Mouse (Mus musculus) testis, adult 2 months (tissue): ENCODE measurements around the gene Mrpl2. TPM values are rescaled to one million over a fixed set of nuclear protein-coding genes. Genes with fewer than 3 reads are reported as not detected.
A peak's percentile ranks its signal among the peaks of the same experiment; 100 is the strongest.

Source experiments
- H3K27ac ChIP-seq: fragments of 200-500 bp; 2 replicates; pipeline ENCODE4 v1.5.1; 2012; ENCODE audit warnings: low read depth, low read length; ENCODE audit not compliant: control insufficient read depth, insufficient read depth
- H3K27me3 ChIP-seq: fragments of 200-500 bp; 2 replicates; pipeline ENCODE4 v1.6.1; 2012; ENCODE audit warnings: mild to moderate bottlenecking, low read length, moderate library complexity; ENCODE audit not compliant: control insufficient read depth, insufficient read depth
- H3K36me3 ChIP-seq: fragments of 200-500 bp; 2 replicates; pipeline ENCODE4 v1.6.1; 2012; ENCODE audit warnings: mild to moderate bottlenecking, low read length; ENCODE audit not compliant: control insufficient read depth, insufficient read depth
- H3K4me1 ChIP-seq: fragments of 200-500 bp; 2 replicates; pipeline ENCODE4 v1.6.1; 2012; ENCODE audit warnings: low read length; ENCODE audit not compliant: control insufficient read depth, insufficient read depth
- H3K4me3 ChIP-seq: fragments of 200-500 bp; 2 replicates; pipeline ENCODE4 v1.5.1; 2012; ENCODE audit warnings: low read depth, mild to moderate bottlenecking, low read length, moderate library complexity, mixed read lengths; ENCODE audit not compliant: control insufficient read depth
- CTCF ChIP-seq: fragments of 200-500 bp; IDR thresholded peaks from 2 replicates; pipeline ENCODE4 v1.5.1; 2012; ENCODE audit warnings: low read depth, mild to moderate bottlenecking, inconsistent platforms, low read length, moderate library complexity; ENCODE audit not compliant: control insufficient read depth, insufficient read depth, insufficient replicate concordance
- POLR2A ChIP-seq: fragments of 200-500 bp; IDR thresholded peaks from 2 replicates; pipeline ENCODE4 v1.6.1; 2012; ENCODE audit warnings: low read depth, mild to moderate bottlenecking, inconsistent platforms, low read length, moderate library complexity; ENCODE audit not compliant: control insufficient read depth
- polyA plus RNA-seq: library from polyadenylated mRNA; depleted of rRNA; stranded (reverse); fragments of >200 nt; gene quantifications from 2 replicates; pipeline ENCODE4 v1.2.3, GENCODE M21; 2012; rRNA removed

The Mrpl2 gene
- polyA plus RNA-seq = 25.5 and 33.7 TPM in 2 replicates

GRCm38 (mm10) chr17:46645561-46646321 is at the start of gene Mrpl2, which contains the start of gene Klc4:
TSS of gene Mrpl2 (plus strand) at chr17:46646229.
TSS of gene Klc4 (minus strand) at chr17:46646022.
- Histone ChIP-seq H3K4me3 (peak within 1 kb of the TSS; percentile 90), H3K4me1 (peaks cover 11% of the 10 kb centered on the region), H3K27ac (peak within 1 kb of the TSS; percentile 86), H3K36me3 (no peaks in the 10 kb centered on the region), H3K27me3 (no peaks in the 10 kb centered on the region)
- TF ChIP-seq CTCF = no peak
- TF ChIP-seq POLR2A = peak; percentile 88

DNA sequence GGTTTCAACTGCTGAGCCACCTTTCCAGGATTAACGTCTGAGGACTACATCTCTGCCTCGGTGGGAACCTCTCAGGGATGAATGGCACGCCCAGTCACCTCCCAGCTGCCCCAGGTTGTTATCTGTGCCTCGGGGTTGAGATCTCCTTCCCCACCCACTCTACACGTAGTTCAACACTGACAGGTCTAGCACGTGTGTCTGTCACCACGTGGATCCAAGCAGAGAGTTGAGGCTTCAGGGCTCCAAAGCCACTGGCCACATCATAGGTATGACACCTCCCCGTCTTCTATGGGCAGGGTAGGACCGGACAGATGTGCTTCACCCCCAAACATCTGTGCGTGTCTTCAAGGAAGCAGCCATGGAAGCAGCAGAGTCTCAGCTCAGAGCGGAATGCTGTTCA is 48.1 kb upstream of the Mrpl2 start:
- no peaks in the 10 kb centered on the region for H3K4me1 ChIP-seq
- no peak overlapping the region for H3K27ac ChIP-seq
- no peak overlapping the region for H3K4me3 ChIP-seq
- TF ChIP-seq POLR2A (no peak), CTCF (no peak)
- H3K36me3 ChIP-seq = no peaks in the 10 kb centered on the region
- H3K27me3 ChIP-seq = no peaks in the 10 kb centered on the region

GRCm38 (mm10) chr17:46598963-46599362 is 47.1 kb upstream of the Mrpl2 start:
- Histone ChIP-seq H3K4me3 (no peak overlapping the region), H3K27ac (no peak overlapping the region), H3K4me1 (no peaks in the 10 kb centered on the region), H3K27me3 (no peaks in the 10 kb centered on the region), H3K36me3 (no peaks in the 10 kb centered on the region)
- no peak for TF ChIP-seq POLR2A
- TF ChIP-seq CTCF = no peak

DNA sequence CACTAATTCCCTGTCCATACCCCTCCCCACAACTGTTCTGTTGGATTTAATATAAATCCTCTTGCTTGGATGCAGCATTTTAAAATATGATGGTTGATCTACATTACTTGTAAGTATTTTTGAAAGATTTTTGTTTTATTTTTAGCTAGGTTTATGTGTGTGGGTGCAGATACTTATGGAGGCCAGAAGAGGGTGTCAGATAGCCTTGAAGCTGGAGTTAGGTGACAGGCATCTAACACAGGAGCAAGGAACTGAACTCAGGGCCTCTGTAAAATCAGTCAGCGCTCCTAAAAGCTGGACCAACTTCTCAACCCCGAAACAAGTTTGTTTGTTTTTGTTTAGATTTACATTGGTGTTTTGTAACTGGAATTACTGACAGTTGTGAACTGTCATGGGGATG is 45.5 kb upstream of the Mrpl2 start:
- no peaks in the 10 kb centered on the region for H3K36me3 ChIP-seq
- H3K4me3 ChIP-seq = no peak overlapping the region
- H3K27me3 ChIP-seq = no peaks in the 10 kb centered on the region
- H3K27ac ChIP-seq = no peak overlapping the region
- H3K4me1 ChIP-seq = no peaks in the 10 kb centered on the region
- no peak for TF ChIP-seq CTCF
- no peak for TF ChIP-seq POLR2A

GRCm38 (mm10) chr17:46602212-46602611 is 43.8 kb upstream of the Mrpl2 start:
- Histone ChIP-seq H3K27ac (no peak overlapping the region), H3K4me3 (no peak overlapping the region)
- TF ChIP-seq CTCF (no peak), POLR2A (no peak)

DNA sequence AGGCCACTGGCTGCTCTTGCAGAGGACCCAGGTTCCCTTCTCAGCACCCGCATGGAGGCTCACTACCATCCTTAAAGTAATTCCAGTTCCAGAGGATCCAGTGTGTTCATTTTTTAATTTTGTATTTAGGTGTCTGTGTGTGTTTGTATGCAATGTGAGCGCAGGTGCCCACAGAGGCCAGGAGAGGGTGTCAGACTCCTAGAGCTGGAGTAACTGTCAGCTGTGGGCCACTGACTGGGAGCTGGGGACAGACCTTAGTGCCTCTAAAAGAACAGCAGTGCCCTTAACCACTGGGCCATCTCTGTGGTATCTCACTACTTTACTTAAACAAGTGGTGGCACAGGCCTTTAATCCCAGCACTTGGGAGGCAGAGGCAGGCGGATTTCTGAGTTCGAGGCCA is 42.8 kb upstream of the Mrpl2 start:
- Histone ChIP-seq H3K27me3 (no peaks in the 10 kb centered on the region), H3K4me3 (no peak overlapping the region), H3K4me1 (no peaks in the 10 kb centered on the region), H3K27ac (no peak overlapping the region), H3K36me3 (no peaks in the 10 kb centered on the region)
- TF ChIP-seq POLR2A (no peak), CTCF (no peak)

More at GRCm38 (mm10) chr17:46602212-46602611, 43.8 kb upstream of the Mrpl2 start:
- H3K36me3 ChIP-seq = no peaks in the 10 kb centered on the region
- no peaks in the 10 kb centered on the region for H3K27me3 ChIP-seq
- H3K4me1 ChIP-seq = no peaks in the 10 kb centered on the region

DNA sequence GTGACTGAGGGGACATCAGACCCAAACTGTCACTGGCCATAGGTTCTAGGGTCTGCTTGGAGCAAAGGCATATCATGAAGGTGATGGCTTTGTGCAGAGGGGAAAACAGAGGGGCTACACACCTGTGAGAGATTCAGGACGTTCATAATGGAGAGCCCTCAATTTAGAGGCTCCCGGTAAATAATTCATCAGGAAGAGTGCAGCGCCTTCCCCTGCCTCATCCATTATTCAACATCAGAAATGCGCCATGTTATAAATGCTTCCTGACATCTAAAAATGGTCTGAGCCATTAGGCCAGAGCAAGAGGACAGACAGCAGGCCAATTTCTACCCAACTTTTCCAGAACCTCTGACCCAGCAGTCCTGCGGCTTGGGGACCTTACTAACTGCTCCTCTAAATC is 40.9 kb upstream of the Mrpl2 start:
- Histone ChIP-seq H3K4me3 (no peak overlapping the region), H3K27ac (no peak overlapping the region), H3K27me3 (no peaks in the 10 kb centered on the region), H3K36me3 (no peaks in the 10 kb centered on the region), H3K4me1 (no peaks in the 10 kb centered on the region)
- no peak for TF ChIP-seq POLR2A
- no peak for TF ChIP-seq CTCF

DNA sequence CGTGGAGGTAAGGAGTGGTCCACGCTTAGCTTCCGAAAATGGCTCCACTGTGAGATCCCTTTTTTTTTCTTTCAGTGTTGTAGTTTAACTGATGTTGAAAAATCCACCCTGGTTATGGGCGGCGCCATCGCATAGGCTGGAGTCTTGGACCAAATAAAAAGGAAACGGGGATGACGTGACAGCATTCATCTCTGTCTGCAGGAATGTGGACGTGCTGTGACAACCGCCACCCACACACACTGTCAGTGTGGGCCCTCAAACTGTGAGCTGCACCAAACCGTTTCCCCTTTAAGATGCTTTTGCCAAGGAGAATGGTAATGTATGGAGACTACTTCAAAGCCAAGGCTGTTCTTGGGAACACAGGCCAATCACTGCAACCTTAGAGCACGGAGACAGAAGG is 40.0 kb upstream of the Mrpl2 start:
- H3K36me3 ChIP-seq = no peaks in the 10 kb centered on the region
- no peaks in the 10 kb centered on the region for H3K27me3 ChIP-seq
- H3K27ac ChIP-seq = no peak overlapping the region
- no peak for TF ChIP-seq CTCF
- TF ChIP-seq POLR2A = no peak
- H3K4me3 ChIP-seq = no peak overlapping the region
- no peaks in the 10 kb centered on the region for H3K4me1 ChIP-seq
